Mouse (Mus musculus): ENCODE results near the gene Arl15.

Arl15 gene

GRCm38 (mm10) chr13:114159634-114160391 lies 365.5 kb downstream of the Arl15 start:
- DNase-seq: no peak

GRCm38 (mm10) chr13:114162753-114163152 lies 368.4 kb downstream of the Arl15 start:
- no peak for DNase-seq

DNA sequence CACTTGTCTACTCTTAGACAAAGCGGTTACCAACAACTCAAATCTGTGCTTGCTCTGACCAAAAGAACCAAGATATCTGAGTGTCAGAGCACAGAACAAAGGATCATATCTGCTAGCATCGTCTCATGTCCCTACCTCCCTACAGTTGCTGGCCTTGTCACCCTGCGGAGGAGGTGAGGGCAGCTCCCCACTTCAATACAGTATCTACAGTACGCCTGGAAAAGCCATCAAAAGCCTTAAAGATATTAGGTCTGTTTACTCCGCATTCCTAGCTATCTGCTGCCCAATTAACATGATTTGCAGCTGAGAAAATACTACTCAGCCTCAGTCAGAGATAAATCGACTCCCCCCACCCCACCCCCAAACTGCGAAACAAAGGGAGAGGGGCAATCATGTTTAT lies 371.3 kb downstream of the Arl15 start:
- DNase-seq: no peak

DNA sequence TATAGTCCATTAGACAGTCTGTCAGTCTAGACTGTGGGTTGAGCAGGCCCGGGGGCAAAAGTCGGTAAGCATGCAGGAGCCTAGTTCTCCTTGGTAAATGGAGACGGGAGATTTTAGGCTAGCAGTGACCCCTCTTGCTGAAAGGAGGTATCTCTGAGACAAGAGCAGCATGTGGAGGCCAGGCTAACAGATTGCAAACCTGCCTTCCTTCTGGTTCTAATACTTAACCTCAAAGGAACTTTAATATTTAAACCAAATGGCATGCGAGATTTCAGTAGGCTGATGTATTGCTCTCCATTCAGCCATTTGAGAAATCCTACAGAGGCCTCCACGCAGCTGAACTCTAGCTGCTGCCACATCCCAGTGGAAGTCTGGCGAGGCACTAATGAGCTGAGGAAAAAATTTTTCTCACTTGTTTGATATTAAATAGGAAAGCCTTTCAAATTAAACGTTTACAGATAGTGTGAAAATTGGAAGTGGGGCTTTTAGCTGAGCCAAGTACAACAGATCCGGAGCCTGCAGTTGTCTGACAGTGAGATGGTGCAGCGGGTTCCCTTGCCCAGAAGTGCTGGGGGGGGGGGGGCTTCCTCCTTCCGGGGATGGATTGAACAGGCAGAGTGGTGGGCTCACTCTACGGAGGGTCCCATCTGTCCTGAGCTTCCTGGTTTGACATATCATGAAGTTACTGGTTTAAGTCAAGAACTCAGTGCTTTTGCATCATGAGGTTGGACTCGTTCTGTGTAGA lies 372.3 kb downstream of the Arl15 start:
- no peak for DNase-seq

DNA sequence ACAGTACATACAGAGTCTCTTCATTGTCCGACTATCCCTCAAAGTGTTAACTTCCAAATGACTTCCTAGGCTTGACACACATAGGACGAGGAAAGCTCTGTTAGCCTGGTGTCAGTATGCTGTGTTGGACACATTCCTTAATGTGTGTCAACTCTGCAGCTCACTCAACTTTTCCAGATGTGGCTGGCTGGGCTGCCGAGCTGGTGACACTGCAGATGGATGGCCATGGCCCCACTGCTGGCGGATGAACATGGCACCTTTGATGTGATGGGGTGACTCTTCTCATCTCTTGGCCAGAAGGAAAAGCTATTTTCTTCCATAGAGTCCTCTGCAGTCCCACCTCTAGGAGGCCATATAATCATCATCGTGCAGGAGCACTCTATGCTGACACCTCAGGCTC lies 375.8 kb downstream of the Arl15 start:
- no peak for DNase-seq

DNA sequence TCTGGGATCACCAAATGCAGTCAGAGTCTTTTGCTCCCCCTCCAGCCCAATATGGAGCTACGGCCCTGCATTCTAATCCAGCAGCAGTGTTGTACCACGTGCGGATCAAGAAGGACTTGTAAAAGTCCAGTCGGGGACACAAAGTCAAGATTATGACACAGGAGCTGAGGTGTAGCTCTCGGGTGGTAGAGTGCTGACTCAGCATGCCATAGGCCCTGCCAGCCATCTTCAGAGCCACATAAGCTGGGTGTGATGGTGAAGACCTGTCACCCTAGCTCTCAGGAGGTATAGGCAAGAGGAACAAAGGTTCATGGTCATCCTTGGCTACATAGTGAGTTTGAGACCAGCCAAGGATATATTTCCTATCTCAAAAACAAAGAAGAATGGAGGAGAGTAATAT lies 377.2 kb downstream of the Arl15 start:
- no peak for DNase-seq

DNA sequence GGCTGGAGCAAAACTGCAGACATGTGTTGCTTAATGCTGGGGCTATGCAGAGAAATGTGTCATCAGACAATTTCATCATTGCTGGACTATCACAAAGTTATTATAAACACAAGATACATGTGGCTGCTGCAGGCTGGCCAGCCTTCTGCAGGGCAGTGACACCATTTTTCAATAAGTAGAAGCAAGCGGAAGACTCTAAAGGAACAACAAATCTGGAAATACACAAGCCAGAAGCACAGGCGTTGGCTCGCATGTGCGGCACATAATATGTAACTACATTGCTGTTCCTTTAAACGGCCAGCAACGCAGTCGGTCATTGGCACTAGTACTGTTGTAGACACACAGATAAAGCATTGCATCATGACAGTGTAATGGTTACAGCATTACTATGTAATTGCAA lies 393.8 kb downstream of the Arl15 start:
- no peak for DNase-seq

DNA sequence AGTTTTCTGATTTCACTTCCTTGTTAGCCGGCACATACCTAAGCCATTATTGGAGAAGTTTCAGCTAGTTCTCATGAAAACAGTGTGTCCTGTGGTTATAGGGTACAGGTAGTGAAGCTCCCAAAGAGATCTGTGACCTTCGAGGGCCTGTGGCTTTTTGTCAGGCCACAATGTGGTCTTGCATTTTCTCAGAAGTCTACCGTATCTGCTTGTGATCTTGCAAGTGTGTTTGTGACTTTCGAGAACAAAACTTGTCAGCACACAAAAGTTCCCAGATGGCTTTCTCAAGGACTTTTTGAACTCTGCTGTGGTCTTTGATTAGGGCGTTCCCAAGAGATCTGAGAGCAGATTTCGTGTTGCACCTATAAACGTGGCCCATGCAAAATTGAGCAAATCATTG lies 394.5 kb downstream of the Arl15 start:
- peak; percentile 47 for DNase-seq

DNA sequence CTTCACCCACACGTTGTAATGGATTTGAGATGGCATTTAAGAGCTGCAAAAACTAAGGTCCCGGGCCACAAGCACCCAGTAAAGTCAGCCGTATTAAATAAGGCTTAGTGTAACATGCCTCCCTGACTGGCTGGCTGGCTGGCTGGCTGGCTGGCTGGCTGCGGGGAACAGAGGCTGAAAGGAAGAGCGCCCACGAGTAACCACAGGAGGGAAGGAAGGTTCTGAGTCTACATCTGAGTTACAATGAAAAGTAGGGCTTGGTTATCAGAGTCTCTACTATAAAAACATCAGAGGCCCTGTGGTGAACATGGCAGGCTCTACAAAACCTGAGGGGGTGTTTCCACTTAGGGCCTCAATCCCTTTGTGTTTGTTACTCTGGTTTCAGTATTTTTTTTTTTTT lies 395.1 kb downstream of the Arl15 start:
- peak; percentile 63 for DNase-seq

GRCm38 (mm10) chr13:114190898-114191297 lies 396.6 kb downstream of the Arl15 start:
- DNase-seq: no peak

GRCm38 (mm10) chr13:114198252-114198799 lies 404.0 kb downstream of the Arl15 start:
- no peak for DNase-seq

GRCm38 (mm10) chr13:114199746-114200145 lies 405.4 kb downstream of the Arl15 start:
- DNase-seq: peak; percentile 9

DNA sequence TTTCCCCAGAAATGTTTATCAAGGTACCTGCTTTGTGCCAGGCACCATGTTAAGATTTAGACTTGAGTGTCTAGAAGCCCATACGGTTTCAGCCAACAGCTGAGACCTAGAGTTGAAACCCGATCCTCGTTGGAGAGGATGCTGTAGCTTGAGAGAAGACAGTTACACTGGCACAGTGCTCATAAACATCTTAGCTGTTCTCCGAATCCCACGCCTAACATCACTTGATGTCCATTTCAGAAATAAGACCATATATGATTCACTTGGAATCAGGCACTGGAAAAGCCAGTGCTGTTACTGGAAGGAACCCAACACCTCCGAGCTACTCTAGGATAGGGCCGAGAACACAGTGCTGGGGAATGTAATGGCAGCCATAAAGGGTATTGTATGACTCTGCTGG lies 406.2 kb downstream of the Arl15 start:
- DNase-seq: no peak

DNA sequence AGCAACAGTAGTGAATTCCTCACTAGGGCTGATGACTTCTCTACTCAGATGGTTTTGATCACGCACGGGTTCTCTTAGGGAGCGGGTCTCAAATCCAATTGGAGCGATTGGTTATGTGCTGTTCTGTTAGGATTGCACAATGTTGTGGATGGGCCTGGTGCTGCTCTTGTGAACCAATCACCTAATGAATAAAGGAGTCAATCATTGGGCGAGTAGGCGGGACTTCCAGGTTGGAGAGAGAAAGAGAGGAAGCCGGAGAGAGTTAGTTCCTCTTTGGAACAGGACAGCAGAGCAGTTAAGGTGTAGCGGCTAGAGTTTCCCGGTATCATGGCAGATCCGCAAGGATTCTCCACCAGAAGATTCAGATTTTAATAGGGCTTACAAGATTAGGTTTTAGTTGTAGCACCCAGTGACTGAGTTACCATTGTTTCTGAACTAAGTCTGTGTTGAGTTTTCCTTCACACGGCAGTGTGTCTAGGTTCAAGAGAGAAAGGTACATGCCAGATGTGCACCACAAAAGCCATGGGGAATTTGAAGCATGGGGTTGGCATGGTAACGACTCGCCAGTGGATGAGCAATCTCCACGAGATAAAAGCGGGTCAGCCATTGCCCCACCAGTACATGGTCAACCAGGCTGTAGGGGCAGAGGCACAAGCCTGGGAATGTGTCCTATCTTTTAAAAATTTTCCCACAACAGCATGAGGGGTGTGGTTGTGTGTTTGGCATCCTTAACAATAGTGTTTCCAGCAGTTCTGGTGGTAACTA lies 408.7 kb downstream of the Arl15 start:
- DNase-seq: no peak

All from thymus, postnatal 25 days (tissue).